Mouse (Mus musculus) effector memory CD4-positive, alpha-beta T cell, adult 5 months (primary cell): ENCODE measurements around the gene Zfp346. TPM values are rescaled to one million over a fixed set of nuclear protein-coding genes. Genes with fewer than 3 reads are reported as not detected.

ENCODE experiments used
- polyA plus RNA-seq: library from polyadenylated mRNA; unstranded; fragments of 100-300 nt; shearing (Covaris generic); gene quantifications from one replicate; pipeline ENCODE4 v1.2.1, GENCODE M21; 2017

Zfp346 gene
- 14.8 TPM for polyA plus RNA-seq

GRCm38 (mm10) chr13:55105045-55105952 lies at the start of gene Zfp346:
Gene Zfp346 (plus strand): TSS chr13:55105311.

GRCm38 (mm10) chr13:55099726-55100478 lies 5.2 kb upstream of the Zfp346 start, which contains the start of gene Uimc1:
Gene Uimc1 (minus strand): TSS chr13:55100300.

GRCm38 (mm10) chr13:55133448-55133847 lies 28.3 kb downstream of the Zfp346 start, which contains the start of gene Gm17617:
Gene Gm17617 (minus strand): TSS chr13:55133548.

GRCm38 (mm10) chr13:55152621-55153415 lies 47.7 kb downstream of the Zfp346 start, which contains the start of gene Fgfr4:
Gene Fgfr4 (plus strand): TSS chr13:55152640.

Other genes starting within 250 kb of the Zfp346 start
- gene Unc5a, start 155.9 kb upstream of the Zfp346 start, polyA plus RNA-seq, result 11.4 TPM
- 0.17 TPM for gene Hk3, start 83.9 kb upstream of the Zfp346 start, polyA plus RNA-seq
- 73.6 TPM for gene Uimc1, start 5.0 kb upstream of the Zfp346 start, polyA plus RNA-seq
- not detected for gene Gm17617, start 28.2 kb downstream of the Zfp346 start, polyA plus RNA-seq
- not detected for gene Fgfr4, start 47.3 kb downstream of the Zfp346 start, polyA plus RNA-seq
- gene Nsd1, start 104.5 kb downstream of the Zfp346 start, polyA plus RNA-seq, result 74.9 TPM
- gene Prelid1, start 215.2 kb downstream of the Zfp346 start, polyA plus RNA-seq, result 243 TPM
- 90.5 TPM for gene Rab24, start 216.6 kb downstream of the Zfp346 start, polyA plus RNA-seq
- gene Mxd3, start 224.5 kb downstream of the Zfp346 start, polyA plus RNA-seq, result 1.1 TPM